Mouse (Mus musculus): ENCODE results near the gene Mex3a. TPM values are rescaled to one million over a fixed set of nuclear protein-coding genes. Genes with fewer than 3 reads are reported as not detected.

The Mex3a gene
- polyA plus RNA-seq, 1 experiment, result not detected

GRCm38 (mm10) chr3:88510421-88511289, 21.5 kb upstream of the Mex3a start:
- Histone ChIP-seq H3K27ac (ENCODE audit: insufficient read depth, low read depth, low read length) (peak overlapping the region; percentile 30), H3K4me3 (ENCODE audit: insufficient read depth, low read depth, low read length) (peak overlapping the region; percentile 50), H3K4me1 (ENCODE audit: control insufficient read depth, insufficient read depth, low read length) (peaks cover 46% of the 10 kb centered on the region)
- WGBS, result 48% methylated on average over 13 of the region's 13 CpGs
- TF ChIP-seq POLR2A (IDR thresholded peaks at IDR 0.05; ENCODE audit: insufficient read depth, low read depth, low read length) (no peak), CTCF (IDR thresholded peaks at IDR 0.05; ENCODE audit: insufficient read depth, low read depth, low read length) (no peak)

DNA sequence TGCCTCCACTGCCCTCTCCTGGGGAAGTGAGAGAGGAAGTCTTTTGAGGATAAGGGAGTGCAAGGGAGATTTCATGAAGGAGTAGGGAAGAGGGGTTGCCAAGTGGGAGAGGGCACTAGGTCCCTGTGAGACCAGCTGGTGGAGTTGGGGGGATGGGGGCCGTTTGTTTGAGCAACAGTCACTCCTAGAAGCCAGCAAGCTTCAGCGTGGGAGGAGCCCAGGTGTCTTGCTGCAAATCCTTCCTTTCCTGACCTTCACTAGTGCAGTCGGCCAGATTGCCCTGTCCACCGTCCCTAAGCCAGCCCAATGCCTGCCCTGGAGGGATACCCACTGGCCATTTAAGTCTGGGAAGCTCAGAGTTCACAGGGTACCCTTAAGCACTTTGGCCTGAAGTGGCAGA, 20.6 kb upstream of the Mex3a start:
- peaks cover 46% of the 10 kb centered on the region for H3K4me1 ChIP-seq (ENCODE audit: control insufficient read depth, insufficient read depth, low read length)
- TF ChIP-seq CTCF (IDR thresholded peaks at IDR 0.05; ENCODE audit: insufficient read depth, low read depth, low read length), result no peak
- TF ChIP-seq POLR2A (IDR thresholded peaks at IDR 0.05; ENCODE audit: insufficient read depth, low read depth, low read length), result no peak
- H3K27ac ChIP-seq (ENCODE audit: insufficient read depth, low read depth, low read length), result no peak overlapping the region
- WGBS, result 68% methylated on average over 4 of the region's 4 CpGs
- H3K4me3 ChIP-seq (ENCODE audit: insufficient read depth, low read depth, low read length), result no peak overlapping the region

GRCm38 (mm10) chr3:88512141-88512895, 19.9 kb upstream of the Mex3a start:
- peaks cover 46% of the 10 kb centered on the region for H3K4me1 ChIP-seq (ENCODE audit: control insufficient read depth, insufficient read depth, low read length)
- H3K27ac ChIP-seq (ENCODE audit: insufficient read depth, low read depth, low read length), result no peak overlapping the region
- TF ChIP-seq POLR2A (IDR thresholded peaks at IDR 0.05; ENCODE audit: insufficient read depth, low read depth, low read length), result no peak
- TF ChIP-seq CTCF (IDR thresholded peaks at IDR 0.05; ENCODE audit: insufficient read depth, low read depth, low read length), result no peak
- 56% methylated on average over 6 of the region's 6 CpGs for WGBS
- no peak overlapping the region for H3K4me3 ChIP-seq (ENCODE audit: insufficient read depth, low read depth, low read length)

GRCm38 (mm10) chr3:88512896-88513545, 19.2 kb upstream of the Mex3a start:
- Histone ChIP-seq H3K4me3 (ENCODE audit: insufficient read depth, low read depth, low read length) (no peak overlapping the region), H3K27ac (ENCODE audit: insufficient read depth, low read depth, low read length) (no peak overlapping the region), H3K4me1 (ENCODE audit: control insufficient read depth, insufficient read depth, low read length) (peaks cover 46% of the 10 kb centered on the region)
- 26% methylated on average over 15 of the region's 15 CpGs for WGBS
- TF ChIP-seq CTCF (IDR thresholded peaks at IDR 0.05; ENCODE audit: insufficient read depth, low read depth, low read length), result no peak
- no peak for TF ChIP-seq POLR2A (IDR thresholded peaks at IDR 0.05; ENCODE audit: insufficient read depth, low read depth, low read length)

DNA sequence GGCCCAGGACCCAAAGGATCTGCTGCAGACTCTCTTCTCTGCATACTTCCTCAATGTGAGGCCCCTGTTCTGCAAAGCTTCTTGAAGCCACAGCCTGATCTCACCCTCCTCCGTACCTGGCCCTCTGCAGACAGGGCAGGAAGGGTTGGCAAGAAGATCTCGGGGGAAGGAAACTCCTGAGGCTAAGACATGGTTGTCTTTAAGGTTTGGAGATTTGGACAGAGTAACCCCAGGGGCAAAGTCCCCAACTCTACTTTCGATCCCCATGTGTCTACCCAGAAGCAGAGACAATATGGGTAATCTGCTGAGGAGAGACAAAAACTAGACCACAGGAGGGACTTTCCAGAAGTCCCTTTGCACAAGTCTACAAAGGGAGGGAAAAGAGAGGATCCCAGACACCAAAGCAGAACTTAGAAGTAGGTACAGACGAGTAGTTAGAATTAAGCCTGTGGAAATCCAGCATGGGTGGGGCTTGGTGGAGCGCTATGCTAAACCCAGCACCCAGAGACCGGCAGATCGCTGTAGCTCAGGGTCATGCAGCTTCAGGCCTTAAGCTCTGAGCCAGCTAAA, 18.6 kb upstream of the Mex3a start:
- WGBS, result 76% methylated on average over 7 of the region's 7 CpGs
- Histone ChIP-seq H3K4me1 (ENCODE audit: control insufficient read depth, insufficient read depth, low read length) (peaks cover 46% of the 10 kb centered on the region), H3K27ac (ENCODE audit: insufficient read depth, low read depth, low read length) (no peak overlapping the region), H3K4me3 (ENCODE audit: insufficient read depth, low read depth, low read length) (no peak overlapping the region)
- TF ChIP-seq CTCF (IDR thresholded peaks at IDR 0.05; ENCODE audit: insufficient read depth, low read depth, low read length) (no peak), POLR2A (IDR thresholded peaks at IDR 0.05; ENCODE audit: insufficient read depth, low read depth, low read length) (no peak)

DNA sequence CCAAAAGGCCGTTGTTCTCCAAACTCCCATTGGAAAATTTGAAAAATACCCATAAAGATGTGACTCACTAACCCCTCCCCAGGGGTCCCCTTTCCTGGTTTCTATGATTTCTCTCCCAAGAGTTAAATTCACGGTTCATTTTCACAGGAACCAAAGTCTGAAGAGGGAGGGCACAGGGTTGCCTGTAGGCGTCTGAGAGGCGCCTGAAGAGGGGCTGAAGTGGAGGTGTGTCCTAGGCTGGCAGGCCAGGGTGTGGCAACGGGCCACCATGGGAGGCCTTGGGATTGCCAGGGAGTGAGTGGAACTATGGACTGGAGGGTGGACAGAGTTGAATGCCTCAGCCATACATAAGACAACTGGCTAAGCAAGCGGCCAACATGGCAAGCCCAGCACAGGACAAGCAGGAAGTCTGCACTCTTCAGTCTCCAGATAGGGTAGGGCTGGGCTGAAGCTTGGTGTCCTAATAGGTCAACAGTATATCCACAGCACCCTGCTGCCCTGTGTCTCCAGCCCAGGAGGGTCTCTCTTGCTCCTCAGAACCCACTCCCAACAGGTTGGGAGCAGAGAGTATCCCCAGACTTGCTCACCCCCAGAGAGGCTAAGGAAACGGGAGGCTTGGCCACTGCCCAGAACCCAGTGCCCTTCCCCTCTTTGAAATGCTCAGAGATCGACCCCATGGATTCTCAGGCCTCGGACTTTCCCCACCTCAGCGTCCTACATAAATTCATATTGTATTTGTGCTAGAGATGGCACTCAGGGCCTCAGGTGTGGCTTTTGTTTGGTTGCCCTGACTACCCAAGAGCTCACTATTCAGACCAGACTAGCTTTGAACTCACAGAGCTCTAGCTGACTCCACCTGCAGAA, 17.7 kb upstream of the Mex3a start:
- Histone ChIP-seq H3K4me1 (ENCODE audit: control insufficient read depth, insufficient read depth, low read length) (peaks cover 42% of the 10 kb centered on the region), H3K4me3 (ENCODE audit: insufficient read depth, low read depth, low read length) (no peak overlapping the region), H3K27ac (ENCODE audit: insufficient read depth, low read depth, low read length) (no peak overlapping the region)
- TF ChIP-seq POLR2A (IDR thresholded peaks at IDR 0.05; ENCODE audit: insufficient read depth, low read depth, low read length) (no peak), CTCF (IDR thresholded peaks at IDR 0.05; ENCODE audit: insufficient read depth, low read depth, low read length) (no peak)
- 80% methylated on average over 10 of the region's 10 CpGs for WGBS

DNA sequence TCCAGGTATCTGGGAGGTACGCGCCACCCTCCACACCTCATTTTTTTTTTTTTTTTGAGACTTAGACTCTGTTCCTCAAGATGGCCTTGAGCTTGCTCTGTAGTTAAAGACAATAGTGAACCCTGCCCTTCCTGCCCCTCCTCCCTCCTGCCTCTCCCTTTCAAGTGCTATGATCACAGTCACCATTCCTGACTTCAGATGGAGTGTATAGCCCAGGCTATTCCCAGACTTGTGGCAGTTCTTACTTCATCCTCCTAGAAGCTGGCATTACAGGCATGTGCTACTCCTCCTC, 17.2 kb upstream of the Mex3a start:
- 100% methylated on average over 2 of the region's 2 CpGs for WGBS
- Histone ChIP-seq H3K4me1 (ENCODE audit: control insufficient read depth, insufficient read depth, low read length) (peaks cover 36% of the 10 kb centered on the region), H3K4me3 (ENCODE audit: insufficient read depth, low read depth, low read length) (no peak overlapping the region), H3K27ac (ENCODE audit: insufficient read depth, low read depth, low read length) (no peak overlapping the region)
- TF ChIP-seq CTCF (IDR thresholded peaks at IDR 0.05; ENCODE audit: insufficient read depth, low read depth, low read length) (no peak), POLR2A (IDR thresholded peaks at IDR 0.05; ENCODE audit: insufficient read depth, low read depth, low read length) (no peak)

GRCm38 (mm10) chr3:88516407-88516806, 15.8 kb upstream of the Mex3a start:
- WGBS, result 60% methylated on average over 2 of the region's 2 CpGs
- TF ChIP-seq CTCF (IDR thresholded peaks at IDR 0.05; ENCODE audit: insufficient read depth, low read depth, low read length) (no peak), POLR2A (IDR thresholded peaks at IDR 0.05; ENCODE audit: insufficient read depth, low read depth, low read length) (no peak)
- Histone ChIP-seq H3K4me1 (ENCODE audit: control insufficient read depth, insufficient read depth, low read length) (peaks cover 31% of the 10 kb centered on the region), H3K4me3 (ENCODE audit: insufficient read depth, low read depth, low read length) (no peak overlapping the region), H3K27ac (ENCODE audit: insufficient read depth, low read depth, low read length) (no peak overlapping the region)

Data from olfactory bulb, adult 2 months (tissue).